In the genomic region with DNA sequence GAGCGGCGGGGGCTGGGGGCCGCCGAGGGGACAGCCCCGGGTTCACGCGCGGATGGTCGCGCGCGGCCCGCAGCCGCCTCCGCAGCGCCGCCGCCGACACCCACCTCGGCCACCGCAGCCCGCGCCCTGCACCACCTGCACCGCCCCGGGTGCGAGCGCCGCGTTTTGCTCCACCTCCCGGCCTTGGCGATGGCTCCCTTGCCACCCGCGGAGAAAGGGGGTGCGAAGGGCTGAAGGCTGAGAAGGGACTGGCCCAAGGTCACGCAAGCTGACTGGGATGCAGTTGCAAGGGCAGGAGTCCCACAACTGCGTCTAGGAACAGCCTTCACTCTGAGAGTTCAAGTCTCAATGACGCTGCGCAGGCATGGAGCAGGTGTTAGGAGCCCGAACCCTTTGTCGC, we compare ENCODE assay signal across 8 mouse cellular contexts. TPM values are rescaled to one million over a fixed set of nuclear protein-coding genes. Genes with fewer than 3 reads are reported as not detected.
DNase-seq lines count a peak whose midpoint lies in the region; ATAC-seq and TF ChIP-seq lines count a peak whose summit lies in the region.

No protein-coding gene starts in this region.

- no peak for TF ChIP-seq POLR2A in spleen, adult 2 months (IDR thresholded peaks at IDR 0.05; ENCODE audit: low read depth, low read length)

- intact Hi-C loops in gastrocnemius, postnatal 36 days (cut with DNase I) = no loop called here

- peaks cover 11% of the 10 kb centered on the region for H3K27me3 ChIP-seq in spleen, adult 2 months (ENCODE audit: control insufficient read depth, insufficient read depth, low read length)
- peaks cover 11% of the 10 kb centered on the region for H3K27me3 ChIP-seq in hindbrain, embryonic 10.5 days (ENCODE audit: insufficient read depth, poor library complexity, severe bottlenecking)
- H3K27me3 ChIP-seq in liver, embryonic 13.5 days = no peaks in the 10 kb centered on the region

- no peak for ATAC-seq in cerebellum, adult (ENCODE audit: insufficient number of reproducible peaks, low FRiP score, low TSS enrichment)
- peak; percentile 30; the same call in 1 of the 2 replicates for ATAC-seq in liver, embryonic 13.5 days (ENCODE audit: low read depth)

- no peak for TF ChIP-seq CTCF in spleen, adult 2 months (IDR thresholded peaks at IDR 0.05; ENCODE audit: extremely low read depth, insufficient read depth, insufficient read length, insufficient replicate concordance)

- peak overlapping the region; percentile 97 for H3K4me2 ChIP-seq in liver, embryonic 13.5 days

- H3K4me1 ChIP-seq in spleen, adult 2 months (ENCODE audit: control insufficient read depth, insufficient read depth, insufficient read length) = peaks cover 6% of the 10 kb centered on the region
- H3K4me1 ChIP-seq in hindbrain, embryonic 10.5 days (replicated peaks) = peaks cover 29% of the 10 kb centered on the region
- H3K4me1 ChIP-seq in liver, embryonic 13.5 days (replicated peaks) = peaks cover 46% of the 10 kb centered on the region

- peak overlapping the region; percentile 79 for H3K9ac ChIP-seq in liver, embryonic 13.5 days

- 13% methylated on average over 17 of the region's 40 CpGs for WGBS in spleen, adult 2 months
- WGBS in hindbrain, embryonic 10.5 days = 2% methylated on average over 39 of the region's 40 CpGs
- WGBS in liver, embryonic 13.5 days (ENCODE audit: insufficient replicate concordance) = 3% methylated on average over 28 of the region's 40 CpGs

- H3K9me3 ChIP-seq in hindbrain, embryonic 10.5 days = no peaks in the 10 kb centered on the region
- no peaks in the 10 kb centered on the region for H3K9me3 ChIP-seq in liver, embryonic 13.5 days (replicated peaks)

- peak; percentile 59 to 63 for DNase-seq in cerebellum, postnatal 10 days
- no peak for DNase-seq in spleen, adult 2 months (ENCODE audit: low read depth in 1 of 2, low spot score in 2 of 2)
- no peak for DNase-seq in spleen, adult 12 weeks (ENCODE audit: low spot score)
- peak; percentile 42 for DNase-seq in hindbrain, embryonic 10.5 days (ENCODE audit: low spot score)
- peak; percentile 32 for DNase-seq in liver, embryonic 13.5 days
- DNase-seq in retina, embryonic 14.5 days (ENCODE audit: low spot score) = peak; percentile 54
- DNase-seq in gastrocnemius, postnatal 36 days = no peak

- H3K36me3 ChIP-seq in spleen, adult 2 months (ENCODE audit: control insufficient read depth, insufficient read depth, low read length) = peaks cover 2% of the 10 kb centered on the region; the same call in 1 of the 2 replicates
- peaks cover 26% of the 10 kb centered on the region for H3K36me3 ChIP-seq in hindbrain, embryonic 10.5 days
- H3K36me3 ChIP-seq in liver, embryonic 13.5 days = peaks cover 13% of the 10 kb centered on the region; the same call in 1 of the 2 replicates

- peak overlapping the region; percentile 45; the same call in 1 of the 2 replicates for H3K4me3 ChIP-seq in spleen, adult 2 months (ENCODE audit: extremely low read depth, insufficient read depth, insufficient read length)
- H3K4me3 ChIP-seq in hindbrain, embryonic 10.5 days = peak overlapping the region; percentile 73
- H3K4me3 ChIP-seq in liver, embryonic 13.5 days (replicated peaks) = peak overlapping the region; percentile 70

- no peak overlapping the region for H3K27ac ChIP-seq in spleen, adult 2 months (ENCODE audit: insufficient read depth, low read length)
- peak overlapping the region; percentile 90 for H3K27ac ChIP-seq in hindbrain, embryonic 10.5 days
- peak overlapping the region; percentile 81; the same call in 1 of the 2 replicates for H3K27ac ChIP-seq in liver, embryonic 13.5 days

RNA-seq across cellular contexts. Expression of a gene that starts 30.9 kb away (rescaled TPM):
- polyA plus RNA-seq in spleen, adult 2 months (2012; rRNA removed) = 11.0 and 12.0 TPM in 2 replicates
- 2.1 and 2.3 TPM in 2 replicates for polyA plus RNA-seq in hindbrain, embryonic 10.5 days (2016; fragmentation: Nextera tagmentation; extraction: Ambion mirVana)
- 3.7 and 4.2 TPM in 2 replicates for polyA plus RNA-seq in liver, embryonic 13.5 days (2015; fragmentation: Nextera tagmentation; extraction: Ambion mirVana)
- total RNA-seq in gastrocnemius, postnatal 36 days (2021) = 1 to 10 TPM in 1 of 2 experiments, under 1 TPM in 1; 0.57 to 1.1 TPM

Comparison
In these comparisons a context has a peak if more than half of its experiments do, and no peak if none do; other contexts are left out.
1. DNase-seq: peak in cerebellum, postnatal 10 days (2 of 2), hindbrain, embryonic 10.5 days (single experiment), liver, embryonic 13.5 days (single experiment) and retina, embryonic 14.5 days (single experiment); none in spleen, adult 2 months (0 of 2), spleen, adult 12 weeks (single experiment) and gastrocnemius, postnatal 36 days (0 of 2).
2. Peak in every context shown above with its lines, with median percentiles within 50 percentile points of each other: H3K4me3 ChIP-seq.